Mouse (Mus musculus) small intestine, adult 2 months (tissue): Measurements from ENCODE around the gene Ormdl2. TPM values are rescaled to one million over a fixed set of nuclear protein-coding genes. Genes with fewer than 3 reads are reported as not detected.

Experiments used
- H3K27ac ChIP-seq: fragments of 200-500 bp; 2 replicates; pipeline ENCODE4 v1.5.1; 2012; ENCODE audit warnings: low read depth, low read length, control low read depth, inconsistent platforms; ENCODE audit not compliant: insufficient read depth
- H3K27me3 ChIP-seq: fragments of 200-500 bp; 2 replicates; pipeline ENCODE4 v1.6.1; 2012; ENCODE audit warnings: mild to moderate bottlenecking, moderate library complexity, low read length, inconsistent platforms; ENCODE audit not compliant: control insufficient read depth, insufficient read depth
- H3K36me3 ChIP-seq: fragments of 200-500 bp; 2 replicates; pipeline ENCODE4 v1.6.1; 2012; ENCODE audit warnings: mild to moderate bottlenecking, low read length, control low read depth, inconsistent platforms; ENCODE audit not compliant: control insufficient read depth, insufficient read depth
- H3K4me1 ChIP-seq: fragments of 200-500 bp; 2 replicates; pipeline ENCODE4 v1.6.1; 2012; ENCODE audit warnings: low read length, inconsistent platforms, mixed read lengths; ENCODE audit not compliant: control insufficient read depth, insufficient read depth, insufficient read length
- H3K4me3 ChIP-seq: fragments of 200-500 bp; 2 replicates; pipeline ENCODE4 v1.5.1; 2012; ENCODE audit warnings: low read depth, mild to moderate bottlenecking, control low read depth, inconsistent platforms, low read length, moderate library complexity
- CTCF ChIP-seq: fragments of 200-500 bp; IDR thresholded peaks from 2 replicates; pipeline ENCODE4 v1.5.1; 2012; ENCODE audit warnings: low read depth, mild to moderate bottlenecking, control low read depth, inconsistent platforms, low read length, moderate library complexity, mixed read lengths; ENCODE audit not compliant: insufficient replicate concordance, insufficient read length; ENCODE audit errors: extremely low read depth
- POLR2A ChIP-seq: fragments of 200-500 bp; IDR thresholded peaks from 2 replicates; pipeline ENCODE4 v1.6.1; 2012; ENCODE audit warnings: low read depth, mild to moderate bottlenecking, control low read depth, inconsistent platforms, low read length, moderate library complexity
- WGBS: fragments of 180-500 bp; shearing (Covaris S2); methylation state at CpG from one replicate; pipeline ENCODE4 v1.1.7; 2018; 5-methylcytosine and 5-hydroxymethylcytosine counted together
- polyA plus RNA-seq: library from polyadenylated mRNA; depleted of rRNA; stranded (reverse); fragments of >200 nt; gene quantifications from 2 replicates; pipeline ENCODE4 v1.2.3, GENCODE M21; 2012; rRNA removed

The Ormdl2 gene
- polyA plus RNA-seq = 36.4 and 62.8 TPM in 2 replicates

- Histone ChIP-seq H3K4me1 (peaks cover 2% of the 10 kb centered on the region; the same call in 1 of the 2 replicates), H3K4me3 (peak within 1 kb of the TSS; percentile 95), H3K27ac (peak within 1 kb of the TSS; percentile 53), H3K27me3 (no peaks in the 10 kb centered on the region), H3K36me3 (peaks cover 23% of the 10 kb centered on the region)
- TF ChIP-seq CTCF = no peak
- TF ChIP-seq POLR2A = peak; percentile 81; the same call in 1 of the 2 replicates
- under 1% methylated on average over 46 of the region's 46 CpGs for WGBS
These were observed at the start of gene Ormdl2 for GRCm38 (mm10) chr10:128821358-128822056. Gene Ormdl2 (minus strand): TSS chr10:128821645.

GRCm38 (mm10) chr10:128870341-128870740, 48.9 kb upstream of the Ormdl2 start:
- H3K4me3 ChIP-seq = no peak overlapping the region
- no peak overlapping the region for H3K27ac ChIP-seq
- no peaks in the 10 kb centered on the region for H3K4me1 ChIP-seq
- TF ChIP-seq POLR2A = no peak
- no peak for TF ChIP-seq CTCF
- 75% methylated on average over 3 of the region's 3 CpGs for WGBS
- H3K36me3 ChIP-seq = peaks cover 32% of the 10 kb centered on the region
- no peaks in the 10 kb centered on the region for H3K27me3 ChIP-seq

GRCm38 (mm10) chr10:128866518-128866917, 45.1 kb upstream of the Ormdl2 start:
- TF ChIP-seq CTCF = no peak
- no peak for TF ChIP-seq POLR2A
- no peak overlapping the region for H3K4me3 ChIP-seq
- no peak overlapping the region for H3K27ac ChIP-seq
- WGBS = 96% methylated on average over 1 of the region's 1 CpGs
- no peaks in the 10 kb centered on the region for H3K27me3 ChIP-seq
- H3K4me1 ChIP-seq = 0 out of 2 replicates have a peak, but pooled peaks cover 1% of the 10 kb centered on the region
- peaks cover 25% of the 10 kb centered on the region for H3K36me3 ChIP-seq

- TF ChIP-seq POLR2A = no peak
- no peak for TF ChIP-seq CTCF
- 86% methylated on average over 3 of the region's 3 CpGs for WGBS
- Histone ChIP-seq H3K36me3 (peaks cover 23% of the 10 kb centered on the region), H3K4me1 (0 out of 2 replicates have a peak, but pooled peaks cover 1% of the 10 kb centered on the region), H3K27ac (no peak overlapping the region), H3K4me3 (no peak overlapping the region), H3K27me3 (no peaks in the 10 kb centered on the region)
These were observed 44.6 kb upstream of the Ormdl2 start for GRCm38 (mm10) chr10:128866042-128866441.

GRCm38 (mm10) chr10:128861176-128861575, 39.7 kb upstream of the Ormdl2 start:
- TF ChIP-seq CTCF = no peak
- TF ChIP-seq POLR2A = no peak
- 0 out of 2 replicates have a peak, but pooled peaks cover 1% of the 10 kb centered on the region for H3K4me1 ChIP-seq
- H3K36me3 ChIP-seq = peaks cover 25% of the 10 kb centered on the region
- no peak overlapping the region for H3K27ac ChIP-seq
- no peak overlapping the region for H3K4me3 ChIP-seq
- no peaks in the 10 kb centered on the region for H3K27me3 ChIP-seq

GRCm38 (mm10) chr10:128850339-128850738, 28.9 kb upstream of the Ormdl2 start:
- H3K27me3 ChIP-seq = no peaks in the 10 kb centered on the region
- H3K4me3 ChIP-seq = no peak overlapping the region
- no peak overlapping the region for H3K27ac ChIP-seq
- peaks cover 30% of the 10 kb centered on the region for H3K36me3 ChIP-seq
- WGBS = 58% methylated on average over 3 of the region's 3 CpGs
- TF ChIP-seq CTCF (no peak), POLR2A (no peak)
- H3K4me1 ChIP-seq = no peaks in the 10 kb centered on the region

- Histone ChIP-seq H3K4me1 (no peaks in the 10 kb centered on the region), H3K4me3 (no peak overlapping the region), H3K27ac (no peak overlapping the region), H3K36me3 (peaks cover 30% of the 10 kb centered on the region), H3K27me3 (no peaks in the 10 kb centered on the region)
- TF ChIP-seq POLR2A (no peak), CTCF (no peak)
- 43% methylated on average over 2 of the region's 2 CpGs for WGBS
These were observed 27.0 kb upstream of the Ormdl2 start for GRCm38 (mm10) chr10:128848426-128848825.

GRCm38 (mm10) chr10:128846664-128847063, 25.2 kb upstream of the Ormdl2 start:
- Histone ChIP-seq H3K27me3 (no peaks in the 10 kb centered on the region), H3K36me3 (peaks cover 39% of the 10 kb centered on the region), H3K27ac (no peak overlapping the region), H3K4me3 (no peak overlapping the region), H3K4me1 (no peaks in the 10 kb centered on the region)
- WGBS = 96% methylated on average over 4 of the region's 4 CpGs
- TF ChIP-seq POLR2A (no peak), CTCF (no peak)
